Mouse (Mus musculus): ENCODE data around the gene Olfr958. TPM values are rescaled to one million over a fixed set of nuclear protein-coding genes. Genes with fewer than 3 reads are reported as not detected.

Gene Olfr958
- polyA plus RNA-seq, 1 experiment from 2014 or later: not detected

GRCm38 (mm10) chr9:39557529-39558348 is 3.9 kb upstream of the Olfr958 start:
- Histone ChIP-seq H3K9ac (ENCODE audit: low read depth, low read length) (no peak overlapping the region), H3K4me1 (replicated peaks; ENCODE audit: control insufficient read depth, insufficient read depth, low read length) (no peaks in the 10 kb centered on the region), H3K27ac (ENCODE audit: low read depth, low read length) (no peak overlapping the region), H3K9me3 (ENCODE audit: control insufficient read depth) (no peaks in the 10 kb centered on the region), H3K4me3 (ENCODE audit: low read depth, low read length) (no peak overlapping the region), H3K27me3 (replicated peaks; ENCODE audit: control insufficient read depth, insufficient read depth, low read length) (no peaks in the 10 kb centered on the region), H3K4me2 (replicated peaks; ENCODE audit: low read depth) (no peak overlapping the region), H3K36me3 (ENCODE audit: control insufficient read depth, insufficient read depth) (no peaks in the 10 kb centered on the region)
- no peak for TF ChIP-seq CTCF (IDR thresholded peaks at IDR 0.05; ENCODE audit: low read depth)
- ATAC-seq: no peak
- WGBS: 58% methylated on average over 3 of the region's 3 CpGs

GRCm38 (mm10) chr9:39550806-39551205 is 3.0 kb downstream of the Olfr958 start:
- Histone ChIP-seq H3K9me3 (ENCODE audit: control insufficient read depth) (no peaks in the 10 kb centered on the region), H3K9ac (ENCODE audit: low read depth, low read length) (no peak overlapping the region), H3K4me2 (replicated peaks; ENCODE audit: low read depth) (no peak overlapping the region), H3K27me3 (replicated peaks; ENCODE audit: control insufficient read depth, insufficient read depth, low read length) (no peaks in the 10 kb centered on the region), H3K4me1 (replicated peaks; ENCODE audit: control insufficient read depth, insufficient read depth, low read length) (no peaks in the 10 kb centered on the region), H3K27ac (ENCODE audit: low read depth, low read length) (no peak overlapping the region), H3K4me3 (ENCODE audit: low read depth, low read length) (no peak overlapping the region), H3K36me3 (ENCODE audit: control insufficient read depth, insufficient read depth) (no peaks in the 10 kb centered on the region)
- 64% methylated on average over 5 of the region's 5 CpGs for WGBS
- no peak for TF ChIP-seq CTCF (IDR thresholded peaks at IDR 0.05; ENCODE audit: low read depth)
- no peak for ATAC-seq

- Histone ChIP-seq H3K9me3 (ENCODE audit: control insufficient read depth) (no peaks in the 10 kb centered on the region), H3K4me3 (ENCODE audit: low read depth, low read length) (no peak overlapping the region), H3K27ac (ENCODE audit: low read depth, low read length) (no peak overlapping the region), H3K4me1 (replicated peaks; ENCODE audit: control insufficient read depth, insufficient read depth, low read length) (no peaks in the 10 kb centered on the region), H3K27me3 (replicated peaks; ENCODE audit: control insufficient read depth, insufficient read depth, low read length) (no peaks in the 10 kb centered on the region), H3K36me3 (ENCODE audit: control insufficient read depth, insufficient read depth) (no peaks in the 10 kb centered on the region), H3K4me2 (replicated peaks; ENCODE audit: low read depth) (no peak overlapping the region), H3K9ac (ENCODE audit: low read depth, low read length) (no peak overlapping the region)
- no peak for ATAC-seq
- no peak for TF ChIP-seq CTCF (IDR thresholded peaks at IDR 0.05; ENCODE audit: low read depth)
- 71% methylated on average over 1 of the region's 1 CpGs for WGBS
These were observed 30.1 kb downstream of the Olfr958 start for GRCm38 (mm10) chr9:39523616-39524285.

- H3K4me2 ChIP-seq (replicated peaks; ENCODE audit: low read depth): no peak overlapping the region
- H3K9me3 ChIP-seq (ENCODE audit: control insufficient read depth): no peaks in the 10 kb centered on the region
- no peaks in the 10 kb centered on the region for H3K27me3 ChIP-seq (replicated peaks; ENCODE audit: control insufficient read depth, insufficient read depth, low read length)
- H3K4me1 ChIP-seq (replicated peaks; ENCODE audit: control insufficient read depth, insufficient read depth, low read length): no peaks in the 10 kb centered on the region
- no peak overlapping the region for H3K4me3 ChIP-seq (ENCODE audit: low read depth, low read length)
- H3K9ac ChIP-seq (ENCODE audit: low read depth, low read length): no peak overlapping the region
- no peak overlapping the region for H3K27ac ChIP-seq (ENCODE audit: low read depth, low read length)
- no peak for ATAC-seq
- no peak for TF ChIP-seq CTCF (IDR thresholded peaks at IDR 0.05; ENCODE audit: low read depth)
- no peaks in the 10 kb centered on the region for H3K36me3 ChIP-seq (ENCODE audit: control insufficient read depth, insufficient read depth)
These were observed 35.3 kb downstream of the Olfr958 start for GRCm38 (mm10) chr9:39518595-39518994.

- no peak for TF ChIP-seq CTCF (IDR thresholded peaks at IDR 0.05; ENCODE audit: low read depth)
- H3K36me3 ChIP-seq (ENCODE audit: control insufficient read depth, insufficient read depth): no peaks in the 10 kb centered on the region
- no peak for ATAC-seq
- H3K4me3 ChIP-seq (ENCODE audit: low read depth, low read length): no peak within 1 kb of the TSS
- H3K4me2 ChIP-seq (replicated peaks; ENCODE audit: low read depth): no peak within 1 kb of the TSS
- 59% methylated on average over 3 of the region's 3 CpGs for WGBS
- H3K27me3 ChIP-seq (replicated peaks; ENCODE audit: control insufficient read depth, insufficient read depth, low read length): no peaks in the 10 kb centered on the region
- H3K9me3 ChIP-seq (ENCODE audit: control insufficient read depth): no peaks in the 10 kb centered on the region
- H3K9ac ChIP-seq (ENCODE audit: low read depth, low read length): no peak within 1 kb of the TSS
- no peaks in the 10 kb centered on the region for H3K4me1 ChIP-seq (replicated peaks; ENCODE audit: control insufficient read depth, insufficient read depth, low read length)
- H3K27ac ChIP-seq (ENCODE audit: low read depth, low read length): no peak within 1 kb of the TSS
These were observed 38.3 kb downstream of the Olfr958 start, which contains the start of gene Olfr957 for GRCm38 (mm10) chr9:39515531-39515930. TSS of gene Olfr957 (minus strand) at chr9:39515809.

GRCm38 (mm10) chr9:39509412-39509811 is 44.4 kb downstream of the Olfr958 start:
- Histone ChIP-seq H3K4me2 (replicated peaks; ENCODE audit: low read depth) (no peak overlapping the region), H3K4me1 (replicated peaks; ENCODE audit: control insufficient read depth, insufficient read depth, low read length) (no peaks in the 10 kb centered on the region), H3K27me3 (replicated peaks; ENCODE audit: control insufficient read depth, insufficient read depth, low read length) (no peaks in the 10 kb centered on the region), H3K27ac (ENCODE audit: low read depth, low read length) (no peak overlapping the region), H3K4me3 (ENCODE audit: low read depth, low read length) (no peak overlapping the region), H3K36me3 (ENCODE audit: control insufficient read depth, insufficient read depth) (no peaks in the 10 kb centered on the region), H3K9ac (ENCODE audit: low read depth, low read length) (no peak overlapping the region), H3K9me3 (ENCODE audit: control insufficient read depth) (no peaks in the 10 kb centered on the region)
- no peak for ATAC-seq
- WGBS: 80% methylated on average over 9 of the region's 9 CpGs
- no peak for TF ChIP-seq CTCF (IDR thresholded peaks at IDR 0.05; ENCODE audit: low read depth)
